Mouse (Mus musculus) hindbrain, postnatal 0 days (tissue): ENCODE data around the gene Mzt1. TPM values are rescaled to one million over a fixed set of nuclear protein-coding genes. Genes with fewer than 3 reads are reported as not detected.
"Not testable (repeated sequence)": the region's sequence is repeated elsewhere in the genome, so short reads cannot be mapped to it uniquely, and the experiment has no call there.

Experiments
- ATAC-seq: fragments of 200-750 bp; cut with Nextera tagmentation; 2 replicates; pipeline ENCODE4 v1.8.0; 2017; ENCODE audit warnings: mild to moderate bottlenecking, moderate TSS enrichment, moderate library complexity
- DNase-seq: peaks from one replicate; pipeline ENCODE4 v3.0.0-alpha.2; 2015; ENCODE audit warnings: low spot score
- H3K27ac ChIP-seq: fragments of 300-500 bp; sonication (generic); 2 replicates; pipeline ENCODE4 v1.5.1; 2014; ENCODE audit warnings: mild to moderate bottlenecking
- H3K27me3 ChIP-seq: fragments of 300-500 bp; sonication (generic); 2 replicates; pipeline ENCODE4 v1.6.1; 2014; ENCODE audit warnings: low read length, mixed read lengths; ENCODE audit not compliant: insufficient read depth
- H3K36me3 ChIP-seq: fragments of 300-500 bp; sonication (generic); 2 replicates; pipeline ENCODE4 v1.6.1; 2014; ENCODE audit warnings: low read length, mixed read lengths; ENCODE audit not compliant: insufficient read depth
- H3K4me1 ChIP-seq: fragments of 300-500 bp; sonication (generic); 2 replicates; pipeline ENCODE4 v1.6.1; 2014; ENCODE audit warnings: antibody characterized with exemption, low read length, mixed read lengths; ENCODE audit not compliant: insufficient read depth
- H3K4me2 ChIP-seq: fragments of 300-500 bp; sonication (generic); 2 replicates; pipeline ENCODE4 v1.6.1; 2014; ENCODE audit warnings: low read depth, mild to moderate bottlenecking, low read length, moderate library complexity, mixed read lengths
- H3K4me3 ChIP-seq: fragments of 300-500 bp; sonication (generic); 2 replicates; pipeline ENCODE4 v1.5.1; 2014; ENCODE audit warnings: low read length
- H3K9ac ChIP-seq: fragments of 300-500 bp; sonication (generic); replicated peaks from 2 replicates; pipeline ENCODE4 v1.6.1; 2014; ENCODE audit warnings: mild to moderate bottlenecking, low read length, moderate library complexity, mixed read lengths
- H3K9me3 ChIP-seq: fragments of 300-500 bp; sonication (generic); 2 replicates; pipeline ENCODE4 v1.6.1; 2016; ENCODE audit warnings: low read length, mixed read lengths
- CTCF ChIP-seq: IDR thresholded peaks from 2 replicates; pipeline ENCODE4 v1.5.1; 2016; ENCODE audit warnings: antibody characterized with exemption, control low read depth, low read depth
- WGBS: fragments of 180-500 bp; shearing (Covaris S2); extraction: QIAGEN DNeasy Blood & Tissue Kit; methylation state at CpG from one replicate; pipeline ENCODE4 v1.1.7; 2014; 5-methylcytosine and 5-hydroxymethylcytosine counted together
- polyA plus RNA-seq: library from polyadenylated mRNA; unstranded; fragments of >200 nt; fragmentation: Nextera tagmentation; extraction: Ambion mirVana; gene quantifications from 2 replicates; pipeline ENCODE4 v1.2.1, GENCODE M21; 2015
- total RNA-seq: library from RNA; depleted of rRNA; stranded (reverse); fragments of >200 nt; gene quantifications from 2 replicates; pipeline ENCODE4 v1.2.3, GENCODE M21; 2014

Gene Mzt1
- total and polyA plus RNA-seq, 2 experiments from 2014 or later, result 73.7 to 117 TPM

- Histone ChIP-seq H3K27me3 (no peaks in the 10 kb centered on the region), H3K9me3 (no peaks in the 10 kb centered on the region), H3K36me3 (no peaks in the 10 kb centered on the region), H3K9ac (peak overlapping the region; percentile 91), H3K4me1 (peaks cover 15% of the 10 kb centered on the region), H3K4me2 (peak overlapping the region; percentile 81), H3K4me3 (peak overlapping the region; percentile 77), H3K27ac (peak overlapping the region; percentile 82)
- ATAC-seq, result peak; percentile 11; the same call in 1 of the 2 replicates
- peak; percentile 45 for DNase-seq
- no peak for TF ChIP-seq CTCF
- 1% methylated on average over 67 of the region's 70 CpGs for WGBS
These were observed 430 bp downstream of the Mzt1 start for GRCm38 (mm10) chr14:99045378-99046030.

GRCm38 (mm10) chr14:99044718-99045117, 1.2 kb downstream of the Mzt1 start:
- DNase-seq (no peak), ATAC-seq (no peak)
- H3K9ac ChIP-seq, result peak overlapping the region; percentile 91
- H3K27me3 ChIP-seq, result no peaks in the 10 kb centered on the region
- 5% methylated on average over 5 of the region's 5 CpGs for WGBS
- no peaks in the 10 kb centered on the region for H3K36me3 ChIP-seq
- peak overlapping the region; percentile 77 for H3K4me3 ChIP-seq
- no peak overlapping the region for H3K27ac ChIP-seq
- no peak for TF ChIP-seq CTCF
- peak overlapping the region; percentile 81 for H3K4me2 ChIP-seq
- H3K9me3 ChIP-seq, result no peaks in the 10 kb centered on the region
- peaks cover 15% of the 10 kb centered on the region for H3K4me1 ChIP-seq

GRCm38 (mm10) chr14:99044096-99044495, 1.8 kb downstream of the Mzt1 start:
- Histone ChIP-seq H3K9me3 (no peaks in the 10 kb centered on the region), H3K4me3 (peak overlapping the region; percentile 77; the same call in 1 of the 2 replicates), H3K27me3 (no peaks in the 10 kb centered on the region), H3K36me3 (no peaks in the 10 kb centered on the region), H3K4me2 (peak overlapping the region; percentile 81), H3K4me1 (peaks cover 15% of the 10 kb centered on the region), H3K9ac (0 out of 2 replicates have a peak overlapping the region, but pooled peaks have one; percentile 3), H3K27ac (no peak overlapping the region)
- no peak for DNase-seq
- no peak for TF ChIP-seq CTCF
- ATAC-seq, result no peak
- 23% methylated on average over 10 of the region's 10 CpGs for WGBS

- Histone ChIP-seq H3K9me3 (no peaks in the 10 kb centered on the region), H3K27ac (no peak overlapping the region), H3K36me3 (no peaks in the 10 kb centered on the region), H3K27me3 (no peaks in the 10 kb centered on the region), H3K4me1 (peaks cover 15% of the 10 kb centered on the region), H3K9ac (no peak overlapping the region), H3K4me2 (peak overlapping the region; percentile 81), H3K4me3 (no peak overlapping the region)
- TF ChIP-seq CTCF, result no peak
- DNase-seq (no peak), ATAC-seq (no peak)
- WGBS, result 61% methylated on average over 1 of the region's 1 CpGs
These were observed 2.4 kb downstream of the Mzt1 start for GRCm38 (mm10) chr14:99043499-99043898.

GRCm38 (mm10) chr14:99041416-99041815, 4.5 kb downstream of the Mzt1 start:
- no peak overlapping the region for H3K4me3 ChIP-seq
- H3K36me3 ChIP-seq, result peaks cover 4% of the 10 kb centered on the region; the same call in 1 of the 2 replicates
- no peaks in the 10 kb centered on the region for H3K27me3 ChIP-seq
- 78% methylated on average over 4 of the region's 4 CpGs for WGBS
- no peak for TF ChIP-seq CTCF
- H3K9ac ChIP-seq, result no peak overlapping the region
- H3K9me3 ChIP-seq, result no peaks in the 10 kb centered on the region
- ATAC-seq, result no peak
- DNase-seq, result no peak
- H3K4me2 ChIP-seq, result no peak overlapping the region
- peaks cover 15% of the 10 kb centered on the region for H3K4me1 ChIP-seq
- no peak overlapping the region for H3K27ac ChIP-seq

- H3K4me1 ChIP-seq, H3K9me3 ChIP-seq, H3K27me3 ChIP-seq, H3K9ac ChIP-seq, ATAC-seq, H3K36me3 ChIP-seq, H3K4me3 ChIP-seq, DNase-seq, H3K27ac ChIP-seq, H3K4me2 ChIP-seq: not testable (repeated sequence)
- WGBS, result 47% methylated on average over 5 of the region's 5 CpGs
These were observed 6.6 kb downstream of the Mzt1 start for GRCm38 (mm10) chr14:99039308-99039707.

- TF ChIP-seq CTCF, result no peak
These were observed 8.2 kb downstream of the Mzt1 start for GRCm38 (mm10) chr14:99037703-99038102.

More at GRCm38 (mm10) chr14:99037703-99038102, 8.2 kb downstream of the Mzt1 start:
- Histone ChIP-seq H3K4me1 (no peaks in the 10 kb centered on the region), H3K27ac (no peak overlapping the region), H3K4me3 (no peak overlapping the region), H3K9ac (no peak overlapping the region), H3K27me3 (no peaks in the 10 kb centered on the region), H3K9me3 (no peaks in the 10 kb centered on the region), H3K36me3 (peaks cover 8% of the 10 kb centered on the region; the same call in 1 of the 2 replicates), H3K4me2 (no peak overlapping the region)
- ATAC-seq, result no peak
- 86% methylated on average over 2 of the region's 2 CpGs for WGBS
- no peak for DNase-seq
